Mouse (Mus musculus): Measurements from ENCODE around the gene Tmem191c. TPM values are rescaled to one million over a fixed set of nuclear protein-coding genes. Genes with fewer than 3 reads are reported as not detected.

Gene Tmem191c
- total and polyA plus RNA-seq, 3 experiments: 3.3 to 7.5 TPM; not detected in 1

DNA sequence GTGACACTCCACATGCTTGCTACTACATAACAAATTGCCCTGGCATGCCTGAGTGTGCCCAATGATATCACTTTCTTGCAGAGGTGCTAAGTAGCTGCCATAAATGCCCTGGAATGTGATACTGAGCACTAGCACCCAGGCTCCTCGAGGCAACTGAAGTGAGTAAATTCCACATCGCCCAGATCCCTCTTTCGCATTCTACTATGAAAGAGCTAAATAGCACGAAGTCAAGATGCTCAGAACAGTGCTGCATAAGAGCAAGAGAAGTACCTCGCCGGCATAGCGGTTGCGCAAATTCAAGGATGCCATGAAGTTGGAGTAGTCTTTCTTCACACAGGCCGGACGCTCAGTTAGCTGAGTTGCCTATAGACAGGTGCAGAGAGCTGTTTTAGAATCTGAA is 33.2 kb downstream of the Tmem191c start:
- H3K4me3 ChIP-seq (ENCODE audit: control insufficient read depth in 1 of 2, insufficient read depth in 1 of 2, low read depth in 2 of 2, low read length in 2 of 2): no peak overlapping the region
- no peaks in the 10 kb centered on the region for H3K4me1 ChIP-seq (ENCODE audit: control insufficient read depth in 1 of 2, insufficient read depth in 2 of 2, low read length in 2 of 2)
- DNase-seq (ENCODE audit: low read depth, low spot score): no peak
- H3K79me2 ChIP-seq (ENCODE audit: control insufficient read depth, insufficient read depth, low read length, poor library complexity): no peaks in the 10 kb centered on the region
- TF ChIP-seq SMC3 (IDR thresholded peaks at IDR 0.05; ENCODE audit: low read depth, low read length): no peak
- TF ChIP-seq GATA1 (IDR thresholded peaks at IDR 0.05; ENCODE audit: low read depth, low read length): no peak
- no peak for TF ChIP-seq SIN3A (IDR thresholded peaks at IDR 0.05; ENCODE audit: low read length)
- TF ChIP-seq USF2 (IDR thresholded peaks at IDR 0.05; ENCODE audit: borderline replicate concordance in 1 of 2, insufficient read depth in 1 of 2, low read depth in 1 of 2, low read length in 2 of 2): no peak
- H3K36me3 ChIP-seq (ENCODE audit: control insufficient read depth in 1 of 2, insufficient read depth in 2 of 2, low read length in 2 of 2): no peaks in the 10 kb centered on the region; a peak in 1 of 4 replicates
- no peaks in the 10 kb centered on the region for H3K27me3 ChIP-seq (ENCODE audit: control insufficient read depth in 1 of 2, insufficient read depth in 2 of 2, low read length in 2 of 2)
- H3K9ac ChIP-seq (ENCODE audit: control insufficient read depth, low read depth, low read length, poor library complexity, severe bottlenecking): no peak overlapping the region
- H3K9me3 ChIP-seq (replicated peaks; ENCODE audit: insufficient read depth, low read length): no peaks in the 10 kb centered on the region
- H3K27ac ChIP-seq (ENCODE audit: control insufficient read depth, low read depth, low read length): no peak overlapping the region

DNA sequence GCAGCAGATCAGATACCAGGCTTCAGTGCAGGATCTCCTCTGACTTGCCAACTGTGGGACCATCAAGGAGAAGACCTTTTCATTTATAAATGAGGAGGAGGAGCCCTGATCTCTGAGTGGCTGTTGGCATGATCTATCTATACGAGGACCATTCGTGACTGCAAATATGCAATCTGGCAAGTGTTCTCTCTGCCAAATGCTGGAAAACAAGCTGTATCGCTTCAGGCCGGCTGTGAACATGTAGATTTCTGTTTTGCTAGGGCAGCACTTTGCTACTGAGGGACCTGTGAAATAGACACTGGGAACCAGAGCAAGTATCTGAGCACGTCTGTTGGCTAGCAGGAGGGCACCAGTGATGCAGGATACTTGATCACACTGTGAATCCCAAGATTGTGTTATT is 36.7 kb downstream of the Tmem191c start:
- no peak for DNase-seq (ENCODE audit: low read depth, low spot score)
- Histone ChIP-seq H3K36me3 (ENCODE audit: control insufficient read depth in 1 of 2, insufficient read depth in 2 of 2, low read length in 2 of 2) (no peaks in the 10 kb centered on the region; a peak in 1 of 4 replicates), H3K9me3 (replicated peaks; ENCODE audit: insufficient read depth, low read length) (no peaks in the 10 kb centered on the region), H3K27me3 (ENCODE audit: control insufficient read depth in 1 of 2, insufficient read depth in 2 of 2, low read length in 2 of 2) (no peaks in the 10 kb centered on the region), H3K79me2 (ENCODE audit: control insufficient read depth, insufficient read depth, low read length, poor library complexity) (no peaks in the 10 kb centered on the region), H3K4me1 (ENCODE audit: control insufficient read depth in 1 of 2, insufficient read depth in 2 of 2, low read length in 2 of 2) (no peaks in the 10 kb centered on the region), H3K4me3 (ENCODE audit: control insufficient read depth in 1 of 2, insufficient read depth in 1 of 2, low read depth in 2 of 2, low read length in 2 of 2) (no peak overlapping the region), H3K27ac (ENCODE audit: control insufficient read depth, low read depth, low read length) (no peak overlapping the region), H3K9ac (ENCODE audit: control insufficient read depth, low read depth, low read length, poor library complexity, severe bottlenecking) (no peak overlapping the region)
- no peak for TF ChIP-seq ZC3H11A (IDR thresholded peaks at IDR 0.05; ENCODE audit: low read depth, low read length)
- no peak for TF ChIP-seq POLR2A (IDR thresholded peaks at IDR 0.05; ENCODE audit: control insufficient read depth in 1 of 2, insufficient read depth in 1 of 2, low read depth in 1 of 2, low read length in 2 of 2, poor library complexity in 1 of 2)
- no peak for TF ChIP-seq CTCF (IDR thresholded peaks at IDR 0.05 in 2 of 3, conservative IDR thresholded peaks at IDR 0.05 in 1 of 3; ENCODE audit: control insufficient read depth in 1 of 3, insufficient read depth in 1 of 3, low read depth in 2 of 3, low read length in 3 of 3, poor library complexity in 1 of 3, severe bottlenecking in 1 of 3)
- no peak for TF ChIP-seq MAFK (IDR thresholded peaks at IDR 0.05; ENCODE audit: borderline replicate concordance, low read depth, low read length)
- no peak for TF ChIP-seq MEF2A (IDR thresholded peaks at IDR 0.05; ENCODE audit: extremely low read depth, insufficient replicate concordance, low read depth, low read length, poor library complexity, severe bottlenecking)
- no peak for TF ChIP-seq E2F4 (IDR thresholded peaks at IDR 0.05; ENCODE audit: borderline replicate concordance, low read depth, low read length)
- no peak for TF ChIP-seq POLR2AphosphoS5 (IDR thresholded peaks at IDR 0.05; ENCODE audit: borderline replicate concordance, low read depth, low read length)
- TF ChIP-seq CHD1 (IDR thresholded peaks at IDR 0.05; ENCODE audit: low read depth, low read length): no peak
- TF ChIP-seq KAT2A (conservative IDR thresholded peaks at IDR 0.05; ENCODE audit: low read depth, low read length): no peak
- no peak for TF ChIP-seq ELF1 (IDR thresholded peaks at IDR 0.05; ENCODE audit: low read depth, low read length)
- no peak for TF ChIP-seq BHLHE40 (IDR thresholded peaks at IDR 0.05; ENCODE audit: borderline replicate concordance, low read depth, low read length)
- TF ChIP-seq MYB (IDR thresholded peaks at IDR 0.05; ENCODE audit: low read depth, low read length): no peak
- TF ChIP-seq ZKSCAN1 (IDR thresholded peaks at IDR 0.05; ENCODE audit: low read depth, low read length): no peak
- TF ChIP-seq GATA1 (IDR thresholded peaks at IDR 0.05; ENCODE audit: low read depth, low read length): no peak
- no peak for TF ChIP-seq MXI1 (IDR thresholded peaks at IDR 0.05; ENCODE audit: low read depth, low read length)
- TF ChIP-seq SIN3A (IDR thresholded peaks at IDR 0.05; ENCODE audit: low read length): no peak
- TF ChIP-seq NELFE (IDR thresholded peaks at IDR 0.05; ENCODE audit: low read depth, low read length): no peak
- no peak for TF ChIP-seq MYC (IDR thresholded peaks at IDR 0.05; ENCODE audit: low read depth, low read length)
- no peak for TF ChIP-seq UBTF (IDR thresholded peaks at IDR 0.05; ENCODE audit: borderline replicate concordance, insufficient read depth, low read depth, low read length)
- TF ChIP-seq ZMIZ1 (IDR thresholded peaks at IDR 0.05; ENCODE audit: low read depth, low read length): no peak

Data from MEL (cell line).